Mouse (Mus musculus): ENCODE results near the gene Pvalb. TPM values are rescaled to one million over a fixed set of nuclear protein-coding genes. Genes with fewer than 3 reads are reported as not detected.

Pvalb gene
- polyA plus RNA-seq, 1 experiment from 2014 or later, result 4.6 TPM

DNA sequence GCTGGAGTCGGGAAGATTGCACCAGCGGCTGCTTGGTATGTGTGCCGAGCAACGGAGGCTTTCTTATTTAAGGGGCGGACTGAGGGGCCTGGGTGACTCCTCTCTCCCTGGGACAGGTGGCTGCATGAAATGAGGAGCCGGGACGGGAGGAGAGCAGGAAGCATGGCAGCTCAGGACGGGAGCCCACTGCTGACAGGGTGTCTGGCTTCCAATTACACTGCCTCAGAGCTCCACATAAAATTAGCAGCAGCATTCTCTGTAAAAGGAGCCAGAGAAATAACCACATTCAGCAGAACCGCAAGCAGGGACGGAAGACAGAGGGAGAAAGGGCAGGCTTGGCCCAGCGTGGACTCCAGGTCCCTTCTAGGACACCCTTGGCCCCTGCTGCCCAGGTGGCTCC, 35.1 kb upstream of the Pvalb start:
- Histone ChIP-seq H3K9ac (ENCODE audit: low read length) (no peak overlapping the region), H3K4me2 (ENCODE audit: low read depth, severe bottlenecking) (no peak overlapping the region), H3K27ac (replicated peaks; ENCODE audit: low read depth, low read length) (no peak overlapping the region), H3K36me3 (ENCODE audit: control insufficient read depth, insufficient read depth, low read length) (no peaks in the 10 kb centered on the region), H3K4me1 (ENCODE audit: control insufficient read depth, insufficient read depth, low read length) (no peaks in the 10 kb centered on the region), H3K27me3 (ENCODE audit: control insufficient read depth, insufficient read depth, low read length) (no peaks in the 10 kb centered on the region), H3K4me3 (ENCODE audit: low read depth, low read length) (no peak overlapping the region), H3K9me3 (ENCODE audit: control insufficient read depth, low read length) (no peaks in the 10 kb centered on the region)
- no peak for DNase-seq (ENCODE audit: low spot score)
- 33% methylated on average over 11 of the region's 11 CpGs for WGBS
- no peak for ATAC-seq (ENCODE audit: insufficient number of reproducible peaks, low FRiP score, low TSS enrichment, low read depth)

DNA sequence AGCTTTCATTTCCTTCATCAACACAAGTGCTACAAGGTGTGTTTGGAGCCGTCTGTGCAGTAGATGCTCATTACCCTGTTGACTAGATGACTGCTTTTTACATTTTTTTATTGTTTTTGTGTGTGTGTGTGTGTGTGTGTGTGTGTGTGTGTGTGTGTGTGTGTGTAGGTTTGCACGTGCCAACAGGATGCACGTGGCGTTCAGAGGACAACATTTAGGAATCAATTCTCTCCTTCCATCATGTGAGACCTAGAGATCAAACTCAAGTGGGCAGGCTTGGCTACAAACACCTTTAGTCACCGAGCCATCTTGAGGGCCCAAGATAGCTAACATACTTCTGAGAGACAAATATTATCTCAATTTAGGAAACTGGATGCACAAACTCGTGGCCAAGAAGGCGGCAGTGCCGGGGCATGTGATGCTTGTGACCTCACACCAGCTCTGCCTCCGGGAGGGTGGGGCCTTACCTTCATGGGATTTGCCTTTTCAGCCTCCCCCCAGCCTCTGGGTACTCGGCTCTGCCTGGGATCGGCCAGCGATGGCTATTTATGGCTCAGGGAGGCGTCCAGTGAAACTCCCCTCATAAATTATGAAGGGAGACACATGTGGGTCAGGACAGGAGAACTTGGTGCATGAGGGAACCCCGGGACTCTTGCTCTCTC, 33.9 kb upstream of the Pvalb start:
- DNase-seq (ENCODE audit: low spot score), result no peak
- H3K9me3 ChIP-seq (ENCODE audit: control insufficient read depth, low read length), result no peaks in the 10 kb centered on the region
- H3K36me3 ChIP-seq (ENCODE audit: control insufficient read depth, insufficient read depth, low read length), result no peaks in the 10 kb centered on the region
- H3K27ac ChIP-seq (replicated peaks; ENCODE audit: low read depth, low read length), result no peak overlapping the region
- no peaks in the 10 kb centered on the region for H3K4me1 ChIP-seq (ENCODE audit: control insufficient read depth, insufficient read depth, low read length)
- ATAC-seq (ENCODE audit: insufficient number of reproducible peaks, low FRiP score, low TSS enrichment, low read depth), result no peak
- 65% methylated on average over 14 of the region's 14 CpGs for WGBS
- H3K27me3 ChIP-seq (ENCODE audit: control insufficient read depth, insufficient read depth, low read length), result no peaks in the 10 kb centered on the region
- H3K9ac ChIP-seq (ENCODE audit: low read length), result no peak overlapping the region
- H3K4me3 ChIP-seq (ENCODE audit: low read depth, low read length), result no peak overlapping the region
- H3K4me2 ChIP-seq (ENCODE audit: low read depth, severe bottlenecking), result no peak overlapping the region

DNA sequence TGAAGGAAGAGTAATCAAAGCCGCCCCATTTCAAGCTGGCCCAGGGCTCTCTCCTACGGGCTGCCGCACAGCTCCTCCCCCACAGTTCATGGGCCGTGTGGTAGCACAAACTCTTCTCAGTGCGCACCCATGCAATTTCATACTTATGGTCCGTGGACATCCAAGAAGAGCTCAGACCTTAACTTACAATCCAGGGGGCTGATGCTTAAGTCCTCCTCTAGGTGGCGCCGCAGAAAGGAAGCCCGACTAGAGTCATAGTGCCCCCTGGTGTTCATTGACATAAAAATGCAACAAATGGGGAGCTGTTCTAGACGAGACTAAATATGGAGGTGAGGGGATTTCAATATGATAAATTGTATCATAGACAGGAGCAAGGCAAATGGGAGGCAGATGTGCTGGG, 33.3 kb upstream of the Pvalb start:
- Histone ChIP-seq H3K4me1 (ENCODE audit: control insufficient read depth, insufficient read depth, low read length) (no peaks in the 10 kb centered on the region), H3K36me3 (ENCODE audit: control insufficient read depth, insufficient read depth, low read length) (no peaks in the 10 kb centered on the region), H3K27ac (replicated peaks; ENCODE audit: low read depth, low read length) (no peak overlapping the region), H3K9ac (ENCODE audit: low read length) (no peak overlapping the region), H3K9me3 (ENCODE audit: control insufficient read depth, low read length) (no peaks in the 10 kb centered on the region), H3K4me3 (ENCODE audit: low read depth, low read length) (no peak overlapping the region), H3K4me2 (ENCODE audit: low read depth, severe bottlenecking) (no peak overlapping the region), H3K27me3 (ENCODE audit: control insufficient read depth, insufficient read depth, low read length) (no peaks in the 10 kb centered on the region)
- peak; percentile 69 for DNase-seq (ENCODE audit: low spot score)
- WGBS, result 33% methylated on average over 10 of the region's 10 CpGs
- no peak for ATAC-seq (ENCODE audit: insufficient number of reproducible peaks, low FRiP score, low TSS enrichment, low read depth)

DNA sequence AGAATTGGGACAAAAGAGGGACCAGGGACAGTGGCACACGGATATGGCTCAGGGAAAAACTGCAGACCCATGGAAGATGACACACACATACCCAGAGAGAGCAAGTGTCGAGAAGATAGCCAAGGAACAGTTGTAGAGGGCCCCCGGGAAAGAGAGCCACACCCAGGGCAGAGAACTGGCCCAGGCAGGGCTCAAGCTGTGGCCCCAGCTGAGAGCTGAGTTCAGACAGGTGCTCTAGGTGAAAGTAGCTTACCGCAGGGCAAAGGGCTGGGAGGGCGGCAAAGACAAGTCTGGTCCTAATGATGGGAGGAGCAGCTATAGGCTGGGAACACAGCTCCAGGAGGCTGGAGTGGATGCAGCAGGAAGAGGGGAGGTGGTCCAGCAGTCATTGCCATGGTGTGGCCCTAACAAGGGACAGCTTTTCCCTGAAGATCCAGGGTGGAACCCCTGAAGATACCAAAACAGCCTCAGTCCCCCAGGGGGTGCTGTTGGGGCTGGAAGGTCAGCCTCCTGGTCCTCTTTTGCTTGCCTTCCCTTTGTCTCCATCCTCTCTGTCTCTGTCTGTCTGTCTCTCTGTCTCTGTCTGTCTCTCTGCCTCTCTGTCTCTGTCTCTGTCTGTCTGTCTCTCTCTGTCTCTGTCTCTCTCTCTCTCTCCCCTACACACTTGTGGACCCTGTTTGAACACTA, 28.8 kb upstream of the Pvalb start:
- Histone ChIP-seq H3K4me3 (ENCODE audit: low read depth, low read length) (no peak overlapping the region), H3K9me3 (ENCODE audit: control insufficient read depth, low read length) (no peaks in the 10 kb centered on the region), H3K27me3 (ENCODE audit: control insufficient read depth, insufficient read depth, low read length) (no peaks in the 10 kb centered on the region), H3K4me2 (ENCODE audit: low read depth, severe bottlenecking) (no peak overlapping the region), H3K27ac (replicated peaks; ENCODE audit: low read depth, low read length) (no peak overlapping the region), H3K4me1 (ENCODE audit: control insufficient read depth, insufficient read depth, low read length) (no peaks in the 10 kb centered on the region), H3K36me3 (ENCODE audit: control insufficient read depth, insufficient read depth, low read length) (no peaks in the 10 kb centered on the region), H3K9ac (ENCODE audit: low read length) (no peak overlapping the region)
- 74% methylated on average over 5 of the region's 5 CpGs for WGBS
- ATAC-seq (ENCODE audit: insufficient number of reproducible peaks, low FRiP score, low TSS enrichment, low read depth) (no peak), DNase-seq (ENCODE audit: low spot score) (no peak)

GRCm38 (mm10) chr15:78231346-78232331, 25.4 kb upstream of the Pvalb start:
- Histone ChIP-seq H3K9me3 (ENCODE audit: control insufficient read depth, low read length) (no peaks in the 10 kb centered on the region), H3K36me3 (ENCODE audit: control insufficient read depth, insufficient read depth, low read length) (no peaks in the 10 kb centered on the region), H3K4me3 (ENCODE audit: low read depth, low read length) (no peak overlapping the region), H3K27ac (replicated peaks; ENCODE audit: low read depth, low read length) (no peak overlapping the region), H3K4me1 (ENCODE audit: control insufficient read depth, insufficient read depth, low read length) (no peaks in the 10 kb centered on the region), H3K9ac (ENCODE audit: low read length) (no peak overlapping the region), H3K27me3 (ENCODE audit: control insufficient read depth, insufficient read depth, low read length) (no peaks in the 10 kb centered on the region), H3K4me2 (ENCODE audit: low read depth, severe bottlenecking) (no peak overlapping the region)
- ATAC-seq (ENCODE audit: insufficient number of reproducible peaks, low FRiP score, low TSS enrichment, low read depth) (no peak), DNase-seq (ENCODE audit: low spot score) (no peak)
- 70% methylated on average over 13 of the region's 13 CpGs for WGBS

DNA sequence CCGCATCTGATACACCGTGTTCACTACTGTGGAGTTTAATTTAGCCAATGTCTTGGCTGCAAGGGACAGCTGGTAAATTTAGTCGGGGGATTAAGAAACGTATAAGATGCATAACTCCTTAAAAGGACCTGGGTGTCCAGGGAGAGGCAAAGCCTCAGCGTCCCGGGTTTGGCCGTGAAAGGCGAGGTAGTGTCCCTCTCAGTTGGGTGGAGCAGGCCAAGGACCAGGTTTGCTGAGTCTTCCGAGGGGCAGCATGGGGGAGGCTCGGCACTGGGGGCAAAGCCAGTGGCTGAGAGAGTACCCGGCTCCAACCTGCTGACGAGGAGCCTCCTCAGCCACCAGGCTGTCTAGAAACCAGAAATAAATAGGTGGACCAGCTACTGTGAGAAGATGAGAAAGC, 21.6 kb upstream of the Pvalb start:
- ATAC-seq (ENCODE audit: insufficient number of reproducible peaks, low FRiP score, low TSS enrichment, low read depth), result no peak
- no peaks in the 10 kb centered on the region for H3K4me1 ChIP-seq (ENCODE audit: control insufficient read depth, insufficient read depth, low read length)
- H3K36me3 ChIP-seq (ENCODE audit: control insufficient read depth, insufficient read depth, low read length), result no peaks in the 10 kb centered on the region
- no peak overlapping the region for H3K4me2 ChIP-seq (ENCODE audit: low read depth, severe bottlenecking)
- no peaks in the 10 kb centered on the region for H3K27me3 ChIP-seq (ENCODE audit: control insufficient read depth, insufficient read depth, low read length)
- H3K9me3 ChIP-seq (ENCODE audit: control insufficient read depth, low read length), result no peaks in the 10 kb centered on the region
- WGBS, result 84% methylated on average over 12 of the region's 12 CpGs
- DNase-seq (ENCODE audit: low spot score), result no peak
- H3K9ac ChIP-seq (ENCODE audit: low read length), result no peak overlapping the region
- no peak overlapping the region for H3K4me3 ChIP-seq (ENCODE audit: low read depth, low read length)
- H3K27ac ChIP-seq (replicated peaks; ENCODE audit: low read depth, low read length), result no peak overlapping the region

GRCm38 (mm10) chr15:78215269-78215668, 9.1 kb upstream of the Pvalb start:
- no peaks in the 10 kb centered on the region for H3K36me3 ChIP-seq (ENCODE audit: control insufficient read depth, insufficient read depth, low read length)
- H3K9me3 ChIP-seq (ENCODE audit: control insufficient read depth, low read length), result no peaks in the 10 kb centered on the region
- no peaks in the 10 kb centered on the region for H3K27me3 ChIP-seq (ENCODE audit: control insufficient read depth, insufficient read depth, low read length)
- DNase-seq (ENCODE audit: low spot score) (no peak), ATAC-seq (ENCODE audit: insufficient number of reproducible peaks, low FRiP score, low TSS enrichment, low read depth) (no peak)
- H3K4me3 ChIP-seq (ENCODE audit: low read depth, low read length), result no peak overlapping the region
- no peak overlapping the region for H3K27ac ChIP-seq (replicated peaks; ENCODE audit: low read depth, low read length)
- no peak overlapping the region for H3K9ac ChIP-seq (ENCODE audit: low read length)
- WGBS, result 84% methylated on average over 9 of the region's 9 CpGs
- no peak overlapping the region for H3K4me2 ChIP-seq (ENCODE audit: low read depth, severe bottlenecking)
- H3K4me1 ChIP-seq (ENCODE audit: control insufficient read depth, insufficient read depth, low read length), result no peaks in the 10 kb centered on the region

GRCm38 (mm10) chr15:78211367-78211766, 5.2 kb upstream of the Pvalb start:
- no peaks in the 10 kb centered on the region for H3K4me1 ChIP-seq (ENCODE audit: control insufficient read depth, insufficient read depth, low read length)
- no peak overlapping the region for H3K4me2 ChIP-seq (ENCODE audit: low read depth, severe bottlenecking)
- no peak for DNase-seq (ENCODE audit: low spot score)
- H3K9ac ChIP-seq (ENCODE audit: low read length), result no peak overlapping the region
- no peak overlapping the region for H3K4me3 ChIP-seq (ENCODE audit: low read depth, low read length)
- 83% methylated on average over 8 of the region's 8 CpGs for WGBS
- no peak for ATAC-seq (ENCODE audit: insufficient number of reproducible peaks, low FRiP score, low TSS enrichment, low read depth)
- no peaks in the 10 kb centered on the region for H3K9me3 ChIP-seq (ENCODE audit: control insufficient read depth, low read length)
- no peak overlapping the region for H3K27ac ChIP-seq (replicated peaks; ENCODE audit: low read depth, low read length)
- H3K27me3 ChIP-seq (ENCODE audit: control insufficient read depth, insufficient read depth, low read length), result no peaks in the 10 kb centered on the region
- H3K36me3 ChIP-seq (ENCODE audit: control insufficient read depth, insufficient read depth, low read length), result no peaks in the 10 kb centered on the region
